Mouse (Mus musculus) heart, adult 2 months (tissue): ENCODE data around the gene Ankrd11. TPM values are rescaled to one million over a fixed set of nuclear protein-coding genes. Genes with fewer than 3 reads are reported as not detected.

Experiments used
- DNase-seq, 2 experiments: peaks; one replicate each; pipeline ENCODE4 v3.0.0; 2021
- H3K27ac ChIP-seq: fragments of 200-600 bp; 2 replicates; pipeline ENCODE4 v1.8.1; 2022
- H3K27me3 ChIP-seq: fragments of 200-500 bp; 2 replicates; pipeline ENCODE4 v1.6.1; 2012; ENCODE audit warnings: mild to moderate bottlenecking, low read length, inconsistent platforms, mixed read lengths; ENCODE audit not compliant: control insufficient read depth, insufficient read depth
- H3K36me3 ChIP-seq: fragments of 200-500 bp; 2 replicates; pipeline ENCODE4 v1.6.1; 2012; ENCODE audit warnings: low read length, inconsistent platforms; ENCODE audit not compliant: control insufficient read depth, insufficient read depth
- H3K4me1 ChIP-seq: fragments of 200-500 bp; 2 replicates; pipeline ENCODE4 v1.6.1; 2011; ENCODE audit warnings: low read length; ENCODE audit not compliant: control insufficient read depth, insufficient read depth
- H3K4me3 ChIP-seq: fragments of 200-600 bp; 2 replicates; pipeline ENCODE4 v1.8.1; 2022
- H3K79me2 ChIP-seq: fragments of 200-500 bp; replicated peaks from 2 replicates; pipeline ENCODE4 v1.6.1; 2012; ENCODE audit warnings: mild to moderate bottlenecking, inconsistent platforms, low read length, moderate library complexity, mixed read lengths; ENCODE audit not compliant: control insufficient read depth, insufficient read depth
- H3K9ac ChIP-seq: fragments of 200-500 bp; 2 replicates; pipeline ENCODE4 v1.6.1; 2012; ENCODE audit warnings: low read depth, mild to moderate bottlenecking, control low read depth, inconsistent platforms, low read length, mixed read lengths
- CTCF ChIP-seq: fragments of 200-600 bp; IDR thresholded peaks from 2 replicates; pipeline ENCODE4 v1.8.1; 2022; ENCODE audit warnings: antibody characterized with exemption, mild to moderate bottlenecking, moderate library complexity
- EP300 ChIP-seq: fragments of 200-500 bp; IDR thresholded peaks from 2 replicates; pipeline ENCODE4 v1.6.1; 2011; ENCODE audit warnings: low read depth, low read length, control low read depth; ENCODE audit not compliant: insufficient read depth
- POLR2A ChIP-seq: fragments of 200-500 bp; IDR thresholded peaks from 2 replicates; pipeline ENCODE4 v1.6.1; 2011; ENCODE audit warnings: mild to moderate bottlenecking, low read depth, low read length, control low read depth; ENCODE audit not compliant: insufficient read depth
- whole genome bisulfite sequencing: fragments of 180-500 bp; shearing (Covaris S2); methylation state at CpG from one replicate; pipeline ENCODE4 v1.1.7; 2018; 5-methylcytosine and 5-hydroxymethylcytosine counted together
- intact Hi-C: fragments of 180-260 bp; cut with DNase I; formaldehyde crosslinking; loops from one replicate; pipeline ENCODE4 v1.15.1; 2025
- polyA plus RNA-seq: library from polyadenylated mRNA; depleted of rRNA; stranded (reverse); fragments of >200 nt; gene quantifications from 2 replicates; pipeline ENCODE4 v1.2.3, GENCODE M21; 2012
- total RNA-seq, 2 experiments: library from RNA; stranded (reverse); gene quantifications; 2 replicates each; pipeline ENCODE4 v1.2.3; 2021

Ankrd11 gene
- total and polyA plus RNA-seq, 3 experiments, result 34.4 to 76.3 (median 68.0) TPM

DNA sequence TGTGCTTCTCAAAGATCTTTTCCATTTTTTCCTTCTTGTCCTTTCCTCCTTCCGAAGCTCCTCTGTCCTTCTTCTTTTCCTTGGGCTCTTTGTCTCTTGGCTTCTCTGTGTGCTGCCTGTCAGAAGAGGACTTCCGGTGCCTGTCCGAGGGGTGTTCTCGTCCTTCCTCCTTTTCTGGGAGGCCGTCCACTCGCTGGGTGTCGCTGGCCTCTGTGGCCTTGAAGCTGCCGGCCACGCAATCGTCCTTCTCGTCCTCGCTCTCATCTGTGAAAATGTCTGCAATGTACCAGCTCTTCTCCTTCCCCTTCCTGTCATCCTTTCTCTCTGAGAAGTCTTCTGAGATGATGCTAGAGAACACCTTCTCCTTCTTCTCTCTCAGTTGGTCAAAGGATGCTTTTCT is 148.6 kb downstream of the Ankrd11 start:
- Histone ChIP-seq H3K36me3 (0 out of 2 replicates have a peak, but pooled peaks cover 2% of the 10 kb centered on the region), H3K4me1 (no peaks in the 10 kb centered on the region; the same call in none of the 2 replicates), H3K27ac (no peak overlapping the region), H3K9ac (no peak overlapping the region), H3K79me2 (no peaks in the 10 kb centered on the region), H3K4me3 (no peak overlapping the region), H3K27me3 (no peaks in the 10 kb centered on the region)
- WGBS, result 69% methylated on average over 12 of the region's 12 CpGs
- TF ChIP-seq EP300 (no peak), CTCF (no peak), POLR2A (no peak)
- intact Hi-C loops, result no loop called here
- DNase-seq, result no peak

DNA sequence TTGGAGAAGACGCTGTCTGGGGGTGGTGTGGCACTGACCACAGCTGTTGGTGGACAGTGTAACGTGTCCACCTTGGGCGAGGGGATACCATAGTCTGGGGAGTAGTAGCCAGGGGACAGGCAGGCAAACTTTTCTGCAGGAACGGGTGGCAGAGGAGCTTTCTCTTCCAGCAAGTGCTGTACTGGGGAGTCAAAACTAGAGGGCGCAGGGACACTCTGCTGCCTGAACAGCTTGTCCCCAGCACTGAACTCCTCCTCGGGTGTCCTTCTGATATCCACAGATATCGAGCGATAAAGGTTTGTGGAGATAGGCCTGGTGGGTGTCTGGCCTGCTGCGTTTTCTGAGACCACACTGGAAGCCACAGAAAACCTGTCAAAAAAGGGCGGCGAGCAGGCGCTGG is 150.6 kb downstream of the Ankrd11 start:
- WGBS, result 81% methylated on average over 12 of the region's 12 CpGs

DNA sequence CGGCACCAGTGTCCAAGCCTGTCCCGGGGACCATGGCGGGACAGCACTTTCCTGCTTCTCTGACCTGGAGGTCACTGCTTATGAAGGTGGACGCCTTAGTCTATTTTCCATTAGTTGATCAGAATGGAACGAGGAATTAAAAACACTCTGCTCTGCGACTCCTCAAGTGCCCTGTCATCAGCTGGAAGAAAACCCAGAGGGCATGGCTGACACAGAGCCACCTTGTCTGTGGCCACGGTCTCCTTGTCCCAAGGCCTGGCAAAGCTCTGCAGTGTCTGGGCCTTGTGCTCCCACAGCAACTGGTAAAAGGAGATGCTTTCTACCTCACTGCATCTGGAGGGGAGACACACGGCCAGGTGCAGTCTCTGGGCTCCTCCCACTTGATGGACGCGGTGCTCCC is 158.4 kb downstream of the Ankrd11 start:
- H3K27me3 ChIP-seq, result no peaks in the 10 kb centered on the region
- H3K4me3 ChIP-seq, result no peak overlapping the region
- no peak overlapping the region for H3K9ac ChIP-seq
- no peaks in the 10 kb centered on the region for H3K79me2 ChIP-seq
- intact Hi-C loops, result no loop called here
- no peak overlapping the region for H3K27ac ChIP-seq
- no peaks in the 10 kb centered on the region; the same call in 1 of the 2 replicates for H3K4me1 ChIP-seq
- TF ChIP-seq POLR2A (no peak), CTCF (no peak), EP300 (no peak)
- WGBS, result 56% methylated on average over 10 of the region's 10 CpGs
- H3K36me3 ChIP-seq, result no peaks in the 10 kb centered on the region
- DNase-seq, result no peak

More for the DNA sequence above, 150.6 kb downstream of the Ankrd11 start:
- H3K27me3 ChIP-seq, result no peaks in the 10 kb centered on the region
- no peaks in the 10 kb centered on the region for H3K36me3 ChIP-seq
- H3K9ac ChIP-seq, result no peak overlapping the region
- no peak overlapping the region for H3K4me3 ChIP-seq
- H3K4me1 ChIP-seq, result no peaks in the 10 kb centered on the region; the same call in 1 of the 2 replicates
- no peaks in the 10 kb centered on the region for H3K79me2 ChIP-seq
- TF ChIP-seq POLR2A (no peak), CTCF (peak; percentile 55)
- H3K27ac ChIP-seq, result no peak overlapping the region
- no peak for DNase-seq
- intact Hi-C loops, result no loop called here

DNA sequence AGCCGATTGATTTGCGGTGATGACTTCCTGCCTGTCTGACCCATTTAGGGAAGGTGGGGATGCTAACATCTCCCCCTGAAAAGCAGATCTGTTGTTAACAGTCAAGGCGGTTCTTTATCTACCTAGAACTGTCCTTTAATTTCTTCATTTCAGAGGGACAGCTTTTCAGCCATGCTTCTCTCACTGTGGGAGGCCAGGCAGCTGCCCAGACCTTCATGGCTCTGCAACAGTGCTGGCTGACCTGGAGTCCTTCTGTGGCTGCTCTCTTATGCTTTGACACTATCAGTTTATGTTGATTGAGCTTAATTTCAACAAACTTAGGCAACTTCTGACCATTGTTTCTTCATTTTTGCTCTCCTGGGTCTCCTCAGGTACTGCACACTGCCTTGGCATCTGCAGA is 161.8 kb downstream of the Ankrd11 start:
- no peak overlapping the region for H3K4me3 ChIP-seq
- no peaks in the 10 kb centered on the region for H3K4me1 ChIP-seq
- no peak for TF ChIP-seq CTCF
- no peak for TF ChIP-seq EP300
- TF ChIP-seq POLR2A, result no peak
- no peaks in the 10 kb centered on the region for H3K27me3 ChIP-seq
- no peaks in the 10 kb centered on the region for H3K79me2 ChIP-seq
- no peak for DNase-seq
- intact Hi-C loops, result no loop called here
- no peak overlapping the region for H3K27ac ChIP-seq
- H3K36me3 ChIP-seq, result no peaks in the 10 kb centered on the region
- 57% methylated on average over 3 of the region's 3 CpGs for WGBS
- H3K9ac ChIP-seq, result no peak overlapping the region

DNA sequence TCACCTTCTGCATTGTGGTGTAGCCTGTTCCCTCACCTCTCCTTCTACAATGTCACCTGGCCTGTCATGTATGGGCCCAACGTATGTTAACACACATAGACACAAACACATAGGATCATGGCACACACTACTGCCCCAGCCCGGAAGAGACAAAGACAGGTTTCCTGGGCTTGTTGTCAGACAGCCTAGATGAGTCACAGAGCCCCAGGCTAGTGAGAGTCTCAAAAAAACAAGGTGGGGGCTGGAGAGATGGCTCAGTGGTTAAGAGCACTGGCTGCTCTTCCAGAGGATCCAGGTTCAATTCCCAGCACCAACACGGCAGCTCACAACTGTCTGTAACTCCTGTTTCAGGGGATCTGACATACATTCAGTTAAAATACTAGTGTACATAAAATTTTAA is 163.8 kb downstream of the Ankrd11 start:
- no peak overlapping the region for H3K27ac ChIP-seq
- TF ChIP-seq POLR2A, result no peak
- no peak for TF ChIP-seq EP300
- TF ChIP-seq CTCF, result no peak
- H3K4me1 ChIP-seq, result no peaks in the 10 kb centered on the region
- intact Hi-C loops, result no loop called here
- H3K36me3 ChIP-seq, result no peaks in the 10 kb centered on the region
- H3K79me2 ChIP-seq, result no peaks in the 10 kb centered on the region
- no peak for DNase-seq
- 74% methylated on average over 3 of the region's 3 CpGs for WGBS
- H3K4me3 ChIP-seq, result no peak overlapping the region
- no peaks in the 10 kb centered on the region for H3K27me3 ChIP-seq
- no peak overlapping the region for H3K9ac ChIP-seq

DNA sequence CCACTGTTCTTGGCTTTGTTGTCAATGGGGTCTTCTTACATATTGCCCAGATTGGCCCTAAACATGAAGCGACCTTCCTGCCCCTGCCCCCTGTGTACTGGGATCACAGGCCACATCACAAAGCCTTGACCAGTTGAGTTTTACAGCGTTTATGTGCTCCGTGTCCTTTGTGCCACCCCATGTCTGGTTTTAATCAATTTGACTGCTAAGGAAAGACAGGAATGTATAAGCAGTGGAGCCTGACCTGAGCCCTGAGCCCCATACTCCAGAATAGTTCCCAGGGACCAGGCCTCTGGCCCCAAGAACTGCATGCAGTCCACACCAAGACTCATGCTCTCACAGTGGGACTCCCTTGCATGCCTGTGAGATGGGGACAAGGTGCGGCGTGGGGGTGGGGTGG is 166.9 kb downstream of the Ankrd11 start:
- Histone ChIP-seq H3K27ac (no peak overlapping the region), H3K4me3 (no peak overlapping the region), H3K27me3 (no peaks in the 10 kb centered on the region), H3K36me3 (no peaks in the 10 kb centered on the region), H3K79me2 (no peaks in the 10 kb centered on the region), H3K4me1 (no peaks in the 10 kb centered on the region), H3K9ac (no peak overlapping the region)
- 63% methylated on average over 5 of the region's 5 CpGs for WGBS
- no peak for DNase-seq
- intact Hi-C loops, result no loop called here
- TF ChIP-seq POLR2A (no peak), EP300 (no peak), CTCF (no peak)

DNA sequence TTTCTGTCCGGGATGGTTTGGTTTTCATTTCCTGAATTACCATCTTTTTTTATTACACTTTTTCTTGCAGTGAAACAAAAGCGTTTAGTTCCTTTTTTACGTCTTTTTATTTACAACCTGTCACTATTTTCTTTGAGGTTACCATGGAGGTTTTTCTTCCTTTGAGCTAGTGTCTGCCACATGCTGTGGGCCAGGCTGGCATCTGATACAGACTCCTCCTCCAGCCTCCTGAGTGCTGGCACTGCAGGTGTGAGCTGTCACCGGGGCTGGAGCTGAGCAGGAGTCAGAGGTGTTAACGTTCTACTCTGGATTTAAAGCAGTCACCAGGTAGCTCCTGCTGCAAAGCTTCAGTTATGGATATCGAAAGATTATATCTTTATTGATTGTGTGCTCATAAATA is 168.9 kb downstream of the Ankrd11 start:
- H3K36me3 ChIP-seq, result no peaks in the 10 kb centered on the region
- no peaks in the 10 kb centered on the region for H3K4me1 ChIP-seq
- no peaks in the 10 kb centered on the region for H3K27me3 ChIP-seq
- no peak overlapping the region for H3K27ac ChIP-seq
- TF ChIP-seq POLR2A (no peak), EP300 (no peak), CTCF (no peak)
- H3K4me3 ChIP-seq, result no peak overlapping the region
- intact Hi-C loops, result no loop called here
- WGBS, result 46% methylated on average over 6 of the region's 6 CpGs
- no peak overlapping the region for H3K9ac ChIP-seq
- DNase-seq, result no peak
- no peaks in the 10 kb centered on the region for H3K79me2 ChIP-seq
